Mouse (Mus musculus) kidney, postnatal 4 days (tissue): ENCODE results near the gene Sf3b3.
"Not testable (repeated sequence)": the region's sequence is repeated elsewhere in the genome, so short reads cannot be mapped to it uniquely, and the experiment has no call there.

ENCODE experiments used
- DNase-seq, 2 experiments: peaks; one replicate each; pipeline ENCODE4 v3.0.0; 2021; ENCODE audit warnings: mixed read lengths in 2 of 2

Gene Sf3b3

DNA sequence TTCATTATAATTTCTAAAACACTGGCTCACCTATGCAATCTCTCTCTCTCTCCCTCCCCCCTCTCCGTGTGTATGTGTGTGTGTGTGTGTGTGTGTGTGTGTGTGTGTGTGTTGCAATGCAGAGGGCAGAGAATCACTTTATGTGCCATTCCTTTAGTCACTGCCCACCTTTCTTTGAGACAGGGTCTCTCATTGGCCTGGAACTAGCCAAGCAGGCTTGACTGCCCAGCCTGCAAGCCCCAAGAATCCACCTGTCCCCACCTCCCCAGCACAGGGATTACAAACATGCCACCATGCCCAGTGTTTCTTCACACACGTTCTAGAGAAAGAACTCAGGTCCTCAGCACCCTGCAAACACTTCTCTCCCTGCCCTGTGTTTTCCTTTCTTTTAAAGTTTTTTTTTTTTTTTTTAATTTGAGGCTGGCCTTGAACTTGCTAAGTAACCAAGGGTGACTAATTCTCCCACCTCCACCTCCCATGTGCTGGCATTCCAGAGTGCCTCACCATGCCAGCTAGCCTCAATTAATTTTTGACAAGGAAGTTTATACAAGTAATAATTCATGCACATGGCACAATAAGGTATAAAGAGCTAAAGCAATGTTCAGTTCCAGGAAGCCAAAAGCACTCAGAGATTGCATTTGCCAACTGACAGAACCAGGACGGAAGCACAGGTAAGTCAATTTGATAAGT lies 41.6 kb downstream of the Sf3b3 start:
- peak in 1 of 2 experiments; percentile 27 for DNase-seq

DNA sequence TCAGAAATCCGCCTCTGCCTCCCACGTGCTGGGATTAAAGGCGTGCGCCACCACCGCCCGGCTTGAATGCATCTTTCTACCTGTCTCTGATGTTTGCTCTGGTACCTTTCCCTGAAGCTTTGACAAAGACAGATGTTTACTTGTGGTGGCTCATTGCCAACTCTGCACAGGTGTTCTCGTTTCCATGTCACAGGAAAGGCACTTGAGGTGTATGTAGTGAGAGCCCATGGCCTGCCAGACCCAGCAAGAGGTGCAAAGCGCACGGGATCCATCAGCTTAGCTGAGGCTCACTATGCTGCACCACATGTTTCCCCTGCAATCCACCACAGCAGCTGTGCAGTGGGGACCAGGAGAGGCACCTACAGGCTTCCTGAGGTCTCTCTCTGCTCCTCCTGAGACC lies 42.7 kb downstream of the Sf3b3 start:
- peak in 1 of 2 experiments; percentile 9 for DNase-seq

DNA sequence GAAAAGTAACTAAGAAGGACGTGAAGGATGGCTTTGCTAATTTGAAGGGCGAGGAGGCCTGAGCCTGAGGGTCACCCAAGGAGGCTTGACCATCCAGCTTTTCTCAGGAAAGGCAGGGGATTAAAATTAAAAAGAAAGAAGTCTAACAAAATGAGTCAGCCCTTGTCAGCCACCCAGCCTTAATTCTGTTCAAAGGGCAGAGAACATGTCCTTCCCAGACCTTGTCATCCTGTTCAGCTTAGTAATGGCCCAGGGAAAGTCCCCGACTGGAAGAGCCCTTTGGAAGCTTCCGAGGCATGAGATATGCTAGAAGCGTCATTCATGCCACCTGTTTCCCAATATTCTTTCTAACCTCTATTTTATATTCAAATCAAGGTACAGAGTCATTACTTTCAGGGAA lies 43.6 kb downstream of the Sf3b3 start:
- peak in 1 of 2 experiments; percentile 17 for DNase-seq

DNA sequence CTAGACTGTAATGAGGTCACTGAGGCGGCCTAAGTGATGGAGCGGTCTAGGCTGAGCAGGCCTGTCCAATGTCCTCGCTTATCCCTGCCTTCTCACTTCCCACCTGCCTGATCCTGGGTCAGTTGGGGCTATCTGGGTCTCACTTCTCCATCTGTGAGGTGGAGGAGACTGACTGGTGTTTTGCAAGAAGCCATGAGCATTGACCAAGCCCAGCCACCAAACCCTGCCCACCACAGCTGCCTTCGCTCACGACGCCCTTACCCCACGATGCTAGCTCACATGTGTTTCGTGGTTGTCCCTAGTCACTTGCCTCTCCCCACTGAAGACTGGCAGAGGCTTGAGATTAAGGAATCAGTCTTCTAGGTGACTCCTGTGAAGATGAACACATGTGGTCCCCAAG lies 49.5 kb downstream of the Sf3b3 start:
- DNase-seq = no peak

DNA sequence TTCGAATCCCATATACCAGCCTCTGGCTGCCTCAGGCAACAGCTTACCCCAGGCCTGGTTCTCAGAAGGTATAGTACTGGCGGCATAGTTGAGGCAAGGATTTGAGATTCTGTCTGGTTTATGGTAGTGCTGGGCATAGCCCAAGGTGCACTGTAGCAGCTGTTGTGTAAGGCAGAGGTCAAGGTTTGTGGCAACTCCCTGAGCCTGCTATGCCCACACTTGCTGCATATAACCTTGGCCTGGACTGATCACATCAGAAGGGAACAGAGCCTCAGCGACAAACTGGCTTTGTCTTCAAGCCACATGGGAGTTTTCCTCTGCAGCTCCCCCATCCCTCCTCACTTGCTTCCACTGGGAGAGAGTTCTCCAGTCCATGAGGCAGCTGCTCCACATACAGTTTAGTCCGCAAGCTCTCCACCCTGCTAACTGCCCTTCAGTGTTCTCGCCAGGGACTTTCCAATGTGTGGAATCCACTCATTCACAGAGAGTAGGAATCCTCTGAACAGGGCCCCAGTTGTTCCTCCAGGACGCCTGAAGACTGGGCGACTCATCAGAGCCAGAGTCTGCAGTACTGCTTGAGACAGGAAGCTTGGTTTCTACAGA lies 52.1 kb downstream of the Sf3b3 start:
- DNase-seq = no peak

DNA sequence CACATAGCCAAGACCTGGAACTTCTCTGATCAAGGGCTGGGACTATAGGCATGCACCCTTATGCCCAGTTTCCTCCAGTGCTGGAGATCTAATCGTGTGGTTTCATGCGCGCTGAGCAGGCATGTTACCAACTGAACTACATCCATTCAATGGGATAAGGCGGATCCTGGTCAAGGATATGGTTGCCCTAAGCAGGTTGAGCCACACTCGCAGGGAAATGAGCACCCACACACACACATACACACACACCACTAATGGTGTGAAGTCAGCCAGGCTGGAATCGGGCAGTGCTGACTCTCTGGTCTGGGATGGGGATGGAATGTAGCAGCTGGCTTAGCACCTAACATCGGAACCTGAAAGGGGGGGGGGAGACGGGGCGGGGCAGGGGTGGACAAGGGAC lies 52.7 kb downstream of the Sf3b3 start:
- DNase-seq = peak in 1 of 2 experiments; percentile 33

DNA sequence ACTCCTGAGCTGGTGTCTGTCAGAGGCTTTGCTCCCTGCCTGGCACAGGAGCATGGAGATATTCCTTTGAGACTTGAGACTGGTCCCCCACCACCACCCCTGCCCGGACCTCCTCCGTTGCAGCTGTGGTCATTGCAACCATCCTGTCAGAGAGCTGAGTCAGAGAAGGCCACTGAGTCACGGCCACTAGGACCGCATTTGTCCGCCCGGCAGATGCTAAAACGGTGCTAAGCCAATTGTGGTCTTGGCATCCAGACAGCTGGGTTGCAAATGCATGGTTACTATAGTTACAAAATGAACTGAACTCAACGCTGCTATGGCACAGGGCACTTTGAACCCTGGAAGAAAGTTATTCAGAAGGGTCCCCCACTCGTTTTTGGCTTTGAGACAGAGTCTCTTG lies 53.1 kb downstream of the Sf3b3 start:
- no peak for DNase-seq

DNA sequence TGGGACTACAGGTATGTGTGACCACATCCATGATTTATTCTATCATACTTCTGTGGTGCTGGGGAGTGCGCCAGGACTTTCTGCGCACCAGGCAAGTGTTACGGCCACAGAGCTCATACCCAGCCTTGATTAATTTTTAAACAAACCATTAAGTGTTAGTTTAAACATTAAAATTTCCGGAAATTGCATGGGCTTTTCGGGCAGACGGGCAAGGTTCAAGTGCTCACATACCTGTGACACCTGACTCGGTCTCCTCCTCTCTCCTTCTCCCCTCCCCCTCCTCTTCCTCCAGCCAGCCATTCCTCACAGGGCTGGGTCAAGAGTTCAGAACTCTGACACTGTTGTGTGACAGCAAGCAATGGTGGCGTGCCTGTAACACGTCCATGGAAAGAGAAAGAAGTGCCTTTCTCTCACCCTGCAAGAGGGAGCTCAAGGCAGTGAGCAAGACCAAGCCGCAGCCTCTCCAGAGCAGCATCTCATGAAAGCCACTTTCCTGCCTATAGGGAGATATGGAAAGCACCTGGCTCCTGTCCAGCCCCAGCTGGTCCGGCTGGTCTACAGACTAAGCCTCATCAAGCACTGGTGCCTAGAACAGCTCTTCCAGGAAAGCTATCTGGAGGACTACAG lies 53.9 kb downstream of the Sf3b3 start:
- peak; percentile 75 to 84 for DNase-seq

DNA sequence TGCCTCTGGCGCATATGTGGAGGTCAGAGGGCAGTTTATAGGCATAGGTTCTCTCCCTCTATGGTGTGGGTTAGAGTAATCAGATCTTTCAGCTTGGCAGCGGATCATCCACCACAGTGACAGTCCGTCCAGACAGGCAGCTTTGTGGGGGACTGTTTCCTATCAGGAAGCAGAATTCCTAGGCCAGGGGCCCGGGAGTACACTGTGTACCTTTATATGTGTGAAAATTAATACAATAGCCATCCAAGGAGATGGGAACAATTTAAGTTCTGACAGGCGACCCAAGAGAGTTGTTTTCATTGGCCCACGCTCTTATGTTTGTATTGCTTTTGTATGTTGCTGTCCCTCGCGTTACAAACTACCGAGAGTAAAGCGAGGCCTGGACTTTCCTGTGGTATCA lies 55.4 kb downstream of the Sf3b3 start:
- DNase-seq = no peak

DNA sequence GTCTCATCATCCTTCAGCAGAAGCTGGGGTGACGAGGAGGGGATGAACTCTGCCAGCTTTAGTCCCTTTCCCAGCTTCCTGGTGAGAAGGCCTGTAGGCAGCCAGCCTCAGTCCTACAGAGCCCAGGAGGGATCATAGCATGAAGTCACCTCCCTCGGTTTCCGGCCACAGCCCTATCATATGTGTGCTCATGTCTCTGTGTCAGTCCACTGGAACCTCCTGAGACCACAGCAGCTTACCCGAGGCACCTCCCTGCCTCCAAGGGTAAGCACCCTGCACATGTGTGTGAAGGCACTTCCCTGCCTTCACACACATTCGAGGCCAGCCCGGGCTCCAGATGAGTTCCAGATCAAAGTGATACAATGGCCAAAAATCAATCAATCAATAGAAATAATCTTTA lies 56.3 kb downstream of the Sf3b3 start:
- no peak for DNase-seq

DNA sequence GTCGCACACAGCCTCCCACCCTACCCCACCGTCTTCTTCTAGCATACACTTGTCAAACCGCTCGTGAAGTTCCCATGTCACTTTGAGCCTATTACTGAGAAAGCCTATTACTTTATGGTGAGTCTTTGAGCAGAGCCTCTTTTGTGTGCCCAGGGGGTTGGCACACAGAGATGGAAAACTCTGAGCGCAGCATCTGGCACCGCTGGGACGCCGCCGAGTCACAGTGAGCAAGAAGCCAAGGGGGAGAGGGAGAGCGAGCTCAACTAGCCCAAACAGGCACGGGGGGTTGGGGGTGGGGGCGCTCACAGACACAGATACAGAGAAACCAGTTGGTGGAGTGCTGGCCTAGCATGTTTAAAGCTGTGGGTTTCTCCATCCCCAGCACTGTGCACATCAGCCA lies 57.0 kb downstream of the Sf3b3 start:
- DNase-seq = peak in 1 of 2 experiments; percentile 37

DNA sequence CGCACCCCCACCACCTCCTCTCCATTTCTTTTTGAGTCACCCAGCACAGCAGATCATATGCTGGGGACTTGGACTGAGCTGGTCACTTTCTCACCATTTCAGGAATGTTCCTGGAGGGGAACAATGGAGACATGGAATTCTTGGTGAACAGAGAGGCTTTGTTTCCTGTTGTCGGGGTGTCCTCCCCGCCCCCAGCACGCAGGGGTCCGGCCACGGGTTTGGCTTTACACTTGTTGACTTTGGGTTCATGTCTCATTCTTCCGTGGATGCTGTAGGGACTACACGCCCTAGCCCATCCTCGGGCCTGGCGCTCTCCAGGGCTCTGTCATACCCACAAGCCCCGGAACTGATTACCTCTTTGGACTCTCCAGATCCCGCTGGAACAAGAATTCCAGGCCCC lies 57.6 kb downstream of the Sf3b3 start:
- no peak for DNase-seq

DNA sequence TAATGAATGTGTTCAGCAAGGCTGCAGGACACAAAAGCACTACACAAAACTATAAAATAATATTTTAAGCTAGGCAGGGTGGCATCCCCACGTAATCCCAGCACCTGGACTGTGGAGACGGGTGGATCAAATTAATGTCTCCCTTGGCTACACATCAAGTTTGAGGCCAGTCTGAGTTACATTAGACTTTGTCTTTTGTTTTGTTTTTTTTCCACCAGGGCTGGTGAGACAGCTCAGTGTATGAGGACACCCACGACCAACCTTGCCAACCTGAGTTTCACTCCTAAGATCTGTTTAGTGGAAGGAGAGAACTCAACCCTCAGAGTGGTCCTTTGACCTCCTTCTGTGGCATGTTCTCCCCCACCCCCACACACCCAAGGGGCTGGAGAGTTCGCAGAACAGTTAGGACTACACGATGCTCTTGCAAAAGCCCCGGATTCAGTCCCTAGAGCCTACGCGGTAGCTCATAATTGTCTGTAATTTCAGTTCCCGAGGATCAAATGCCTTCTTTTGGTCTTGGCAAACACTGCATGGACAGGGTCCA lies 59.1 kb downstream of the Sf3b3 start:
- DNase-seq = no peak

DNA sequence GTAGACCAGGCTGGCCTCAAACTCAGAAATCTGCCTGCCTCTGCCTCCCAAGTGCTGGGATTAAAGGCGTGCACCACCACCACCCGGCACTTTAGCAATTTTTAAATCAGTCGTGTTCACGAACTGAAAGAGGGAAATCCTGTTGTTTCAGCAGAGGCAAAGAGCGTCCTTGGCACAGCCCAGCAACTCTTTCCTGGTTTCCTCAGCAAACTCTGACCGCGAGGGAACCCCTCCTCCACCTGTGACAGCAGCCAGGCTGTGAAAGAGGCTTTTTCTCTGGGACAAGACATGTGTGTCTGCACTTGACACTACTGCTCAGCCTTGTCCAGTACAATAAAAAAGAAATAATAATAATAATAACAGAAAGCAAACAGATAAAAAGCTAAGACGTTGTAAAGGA lies 59.7 kb downstream of the Sf3b3 start:
- DNase-seq = no peak

DNA sequence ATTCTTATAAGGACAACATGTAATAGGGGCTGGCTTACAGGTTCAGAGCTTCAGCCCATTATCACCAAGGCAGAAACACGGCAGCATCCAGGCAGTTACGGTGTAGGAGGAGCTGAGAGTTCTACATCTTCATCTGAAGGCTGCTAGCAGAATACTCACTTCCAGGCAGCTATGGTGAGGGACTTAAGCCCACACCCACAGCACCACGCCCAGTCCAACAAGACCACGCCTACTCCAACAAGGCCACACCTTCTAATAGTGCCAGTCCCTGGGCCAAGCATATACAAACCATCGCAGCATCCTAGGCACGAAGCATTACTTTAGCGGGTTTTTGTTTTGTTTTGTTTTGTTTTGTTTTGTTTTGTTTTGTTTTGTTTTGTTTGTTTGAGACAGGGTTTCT lies 60.1 kb downstream of the Sf3b3 start:
- not testable (repeated sequence) for DNase-seq

DNA sequence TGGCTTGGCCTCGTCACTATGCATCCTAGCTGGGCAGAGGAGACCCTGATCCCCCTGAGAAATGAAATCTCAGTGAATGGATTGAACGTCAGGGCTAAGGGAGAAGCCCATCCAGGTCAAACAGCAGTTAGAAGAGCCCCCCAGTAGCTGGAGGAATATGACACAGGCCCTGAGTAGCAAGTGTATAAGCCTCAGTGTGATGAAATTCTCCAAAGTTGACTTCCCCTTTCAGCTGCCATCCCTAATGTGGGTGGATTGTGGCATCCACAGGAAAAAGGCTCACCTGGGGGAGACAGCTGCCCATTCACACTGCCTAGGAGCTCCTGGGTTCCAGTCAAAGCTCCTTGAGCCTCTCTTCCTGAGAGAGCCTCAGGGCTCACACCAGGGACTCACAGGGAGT lies 61.2 kb downstream of the Sf3b3 start:
- DNase-seq = no peak

DNA sequence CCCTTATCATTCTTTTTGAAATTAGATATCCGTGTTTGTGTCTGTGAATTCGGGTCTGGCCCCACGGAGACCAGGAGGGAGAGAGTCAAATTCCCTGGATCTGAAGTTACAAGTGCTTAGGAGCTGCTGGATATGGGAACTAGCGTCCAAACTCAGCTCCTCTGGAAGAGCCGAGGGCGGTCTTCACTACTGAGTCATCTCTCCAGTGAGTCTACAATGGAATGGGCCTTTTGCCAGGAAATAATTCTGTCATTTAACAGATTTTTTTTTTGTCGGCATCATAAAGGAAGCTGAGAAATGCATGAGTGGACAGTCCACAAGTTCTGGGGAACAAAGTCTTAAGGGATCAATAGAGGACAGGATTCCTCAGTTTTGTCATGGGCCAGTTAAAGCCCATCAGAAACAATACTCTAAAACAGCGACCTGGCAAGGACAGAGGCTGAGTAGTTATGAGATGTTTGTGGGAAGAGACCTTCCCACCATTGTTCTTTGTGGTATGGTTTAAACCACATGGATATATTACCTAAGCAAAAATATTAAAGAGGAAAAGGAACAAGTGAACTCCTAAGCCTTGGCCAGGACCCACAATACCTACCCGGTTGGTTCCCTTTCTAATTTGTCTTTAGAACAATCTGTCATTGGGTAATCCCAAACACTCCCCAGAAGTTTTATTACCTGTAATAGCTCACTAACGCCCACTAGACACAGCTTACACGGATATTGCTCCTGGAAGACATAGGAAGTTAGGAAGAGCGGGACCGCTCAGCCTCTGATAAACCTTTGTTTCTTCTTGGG lies 66.5 kb downstream of the Sf3b3 start:
- DNase-seq = no peak

DNA sequence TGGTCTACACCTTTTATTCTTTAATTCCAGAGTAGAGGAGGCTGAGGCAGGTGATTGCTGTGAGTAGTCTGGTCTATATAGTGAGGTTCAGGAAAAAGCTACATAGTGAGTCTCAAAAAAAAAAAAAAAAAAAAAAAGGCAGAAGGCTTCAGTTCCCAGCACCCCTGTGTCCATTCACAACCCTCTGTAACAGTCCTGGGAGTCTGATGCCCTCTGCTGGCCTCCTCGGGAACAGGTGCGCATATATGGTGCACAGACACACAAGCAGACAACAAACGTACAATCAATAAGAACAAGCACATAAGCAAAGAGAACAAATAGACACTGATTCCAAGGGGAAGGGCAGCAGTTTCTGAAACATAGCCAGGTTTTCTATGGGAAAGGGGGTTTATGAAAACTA lies 70.3 kb downstream of the Sf3b3 start:
- no peak for DNase-seq

DNA sequence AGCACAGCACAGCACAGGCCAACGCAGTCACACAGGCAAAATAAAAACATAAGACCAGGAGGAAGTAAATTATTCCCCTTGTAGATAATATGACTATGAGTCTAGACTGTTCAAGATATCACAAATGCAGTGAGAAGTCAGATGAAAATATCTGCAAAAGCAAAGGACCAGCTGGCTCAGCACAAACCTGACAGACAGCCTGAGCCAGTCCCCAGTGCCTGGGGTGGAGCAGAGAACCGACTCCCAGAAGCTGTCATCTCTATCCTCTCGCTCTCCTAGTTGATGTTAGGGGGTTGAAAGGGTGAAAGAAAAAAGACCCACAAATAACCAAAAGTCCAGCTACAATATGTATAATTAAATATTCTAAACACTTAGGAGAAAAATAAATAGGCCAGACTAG lies 70.9 kb downstream of the Sf3b3 start:
- peak in 1 of 2 experiments; percentile 42 for DNase-seq

DNA sequence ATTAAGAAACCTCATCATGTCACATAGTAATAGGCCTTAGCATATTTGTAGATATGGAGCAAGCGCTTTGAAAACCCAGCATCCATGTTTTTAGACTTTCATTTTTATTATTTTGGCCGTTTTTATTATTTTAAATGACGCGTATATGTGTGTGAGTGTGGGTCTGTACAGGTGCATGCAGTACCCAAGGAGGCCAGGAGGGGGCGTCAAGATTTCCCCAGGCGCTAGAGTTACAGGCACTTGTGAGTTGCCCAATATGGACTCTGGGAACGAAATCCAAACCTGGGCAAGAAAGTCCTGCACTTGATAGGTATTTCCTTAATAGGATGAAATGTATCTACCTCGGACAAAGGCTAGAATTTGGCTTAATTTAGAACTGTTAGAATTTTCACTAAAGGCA lies 71.3 kb downstream of the Sf3b3 start:
- no peak for DNase-seq

DNA sequence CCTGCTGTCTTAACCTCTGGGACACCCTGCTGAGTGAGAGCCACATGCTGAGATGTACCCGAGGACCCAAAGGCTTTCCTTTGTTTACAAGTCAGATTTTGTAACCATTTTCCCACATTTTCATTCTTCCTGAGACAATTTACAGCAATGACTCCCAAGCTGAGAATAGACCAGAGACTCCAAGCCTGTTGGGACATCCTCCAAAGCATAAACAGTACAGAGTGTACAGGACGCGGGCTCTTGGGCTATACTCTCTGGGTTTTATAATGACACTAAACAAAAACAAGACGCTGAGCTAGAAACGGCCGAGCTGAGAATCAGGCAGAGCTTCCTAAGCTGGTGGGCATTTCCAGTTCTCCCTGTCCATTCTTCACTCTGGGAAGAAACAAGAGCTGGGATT lies 71.9 kb downstream of the Sf3b3 start:
- no peak for DNase-seq

DNA sequence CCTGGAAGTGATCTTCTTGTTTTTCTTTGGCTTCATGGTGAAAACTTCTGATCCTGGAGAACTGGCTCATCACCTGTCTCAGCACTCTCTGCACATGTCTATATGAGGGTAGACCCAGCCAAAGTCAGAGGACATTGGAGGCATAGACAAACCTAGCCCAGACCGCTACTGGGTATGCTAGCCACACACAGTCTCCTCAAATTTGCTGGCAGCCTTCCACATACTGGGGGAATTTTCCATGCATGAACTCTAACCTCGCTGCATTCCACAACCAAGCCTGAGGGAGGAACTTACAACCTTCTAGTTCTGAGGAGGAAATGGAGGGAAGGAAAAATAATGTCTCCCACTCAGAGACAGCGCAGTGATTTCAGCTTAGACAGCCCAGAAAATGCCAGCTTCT lies 72.5 kb downstream of the Sf3b3 start:
- peak; percentile 72 to 82 for DNase-seq

DNA sequence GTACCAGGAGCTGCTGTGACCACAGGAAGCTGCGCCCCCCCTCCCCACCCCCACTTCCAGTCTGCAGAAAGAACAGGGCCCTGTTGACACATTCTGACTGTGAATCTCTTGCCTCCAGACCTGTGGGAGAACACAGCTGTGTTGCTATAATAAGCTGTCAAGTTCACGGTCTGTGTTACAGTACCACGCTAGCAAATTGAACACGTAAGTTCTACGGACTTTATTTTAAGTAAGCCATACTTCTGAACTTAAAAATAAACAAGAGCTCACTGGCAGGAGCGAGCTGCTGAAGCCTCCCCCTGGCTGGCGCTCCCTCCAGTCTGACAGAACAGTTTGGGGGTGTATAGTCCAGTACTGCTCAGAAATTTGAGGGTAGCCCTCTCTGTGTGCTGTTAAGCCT lies 74.1 kb downstream of the Sf3b3 start:
- DNase-seq = no peak
